Mouse (Mus musculus) intestine, postnatal 0 days (tissue): ENCODE measurements at regions not wholly inside any gene's neighbourhood (a gene's known extent, or its start where the extent isn't known, plus 50 kb on each side); places are given as distances from the start of the nearest gene placed in this dataset.

ENCODE experiments used
- ATAC-seq: fragments of 200-750 bp; cut with Nextera tagmentation; 2 replicates; pipeline ENCODE4 v1.8.0; 2017; ENCODE audit warnings: mild to moderate bottlenecking, moderate TSS enrichment, moderate library complexity
- H3K27ac ChIP-seq: fragments of 300-500 bp; sonication (generic); 2 replicates; pipeline ENCODE4 v1.5.1; 2014; ENCODE audit warnings: mild to moderate bottlenecking, low read depth, low read length, moderate library complexity
- H3K27me3 ChIP-seq: fragments of 300-500 bp; sonication (generic); replicated peaks from 2 replicates; pipeline ENCODE4 v1.6.1; 2014; ENCODE audit warnings: low read length, mixed read lengths; ENCODE audit not compliant: control insufficient read depth, insufficient read depth
- H3K36me3 ChIP-seq: fragments of 300-500 bp; sonication (generic); 2 replicates; pipeline ENCODE4 v1.6.1; 2014; ENCODE audit warnings: mild to moderate bottlenecking, moderate library complexity; ENCODE audit not compliant: control insufficient read depth, insufficient read depth
- H3K4me1 ChIP-seq: fragments of 300-500 bp; sonication (generic); replicated peaks from 2 replicates; pipeline ENCODE4 v1.6.1; 2014; ENCODE audit warnings: antibody characterized with exemption, low read length, mixed read lengths; ENCODE audit not compliant: control insufficient read depth, insufficient read depth
- H3K4me2 ChIP-seq: fragments of 300-500 bp; sonication (generic); replicated peaks from 2 replicates; pipeline ENCODE4 v1.6.1; 2014; ENCODE audit warnings: low read depth, mild to moderate bottlenecking, moderate library complexity
- H3K4me3 ChIP-seq: fragments of 300-500 bp; sonication (generic); 2 replicates; pipeline ENCODE4 v1.5.1; 2014; ENCODE audit warnings: low read depth, low read length
- H3K9ac ChIP-seq: fragments of 300-500 bp; sonication (generic); 2 replicates; pipeline ENCODE4 v1.6.1; 2014; ENCODE audit warnings: mild to moderate bottlenecking, low read depth, low read length
- H3K9me3 ChIP-seq: fragments of 300-500 bp; sonication (generic); 2 replicates; pipeline ENCODE4 v1.6.1; 2016; ENCODE audit warnings: mixed run types; ENCODE audit not compliant: control insufficient read depth
- CTCF ChIP-seq: sonication (generic); IDR thresholded peaks from 2 replicates; pipeline ENCODE4 v1.5.1; 2016; ENCODE audit warnings: low read depth, mild to moderate bottlenecking, control low read depth, antibody characterized with exemption, moderate library complexity
- WGBS: fragments of 180-500 bp; shearing (Covaris S2); extraction: QIAGEN DNeasy Blood & Tissue Kit; methylation state at CpG from one replicate; pipeline ENCODE4 v1.1.7; 2014; 5-methylcytosine and 5-hydroxymethylcytosine counted together

- H3K4me2 ChIP-seq = no peak overlapping the region
- ATAC-seq = no peak
- 73% methylated on average over 6 of the region's 6 CpGs for WGBS
- H3K27me3 ChIP-seq = no peaks in the 10 kb centered on the region
- no peak overlapping the region for H3K4me3 ChIP-seq
- H3K4me1 ChIP-seq = no peaks in the 10 kb centered on the region
- no peaks in the 10 kb centered on the region for H3K9me3 ChIP-seq
- H3K9ac ChIP-seq = no peak overlapping the region
- H3K36me3 ChIP-seq = no peaks in the 10 kb centered on the region
- no peak for TF ChIP-seq CTCF
- no peak overlapping the region for H3K27ac ChIP-seq
Measured at GRCm38 (mm10) chr6:26709324-26709723, 900.3 kb upstream of the Pot1a start.

DNA sequence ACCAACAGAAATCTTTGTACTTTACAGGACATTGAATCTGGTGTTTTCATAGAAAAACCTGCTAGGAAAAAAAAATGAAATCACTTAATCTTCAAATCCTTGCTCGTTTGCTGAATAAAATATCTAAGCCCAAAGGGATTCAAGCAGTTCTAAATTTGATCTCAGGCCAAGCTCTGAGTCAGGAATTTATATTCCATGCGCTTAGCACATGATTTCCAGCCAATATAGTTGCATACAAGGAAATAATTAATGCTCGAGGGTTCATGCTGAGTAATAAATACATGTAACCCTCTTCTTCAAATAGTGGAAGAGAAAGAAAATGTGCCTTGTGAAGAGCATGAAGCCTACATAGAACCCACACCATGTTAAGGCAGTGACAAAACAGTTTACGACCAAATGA lies 899.8 kb upstream of the Pot1a start:
- Histone ChIP-seq H3K4me2 (no peak overlapping the region), H3K36me3 (no peaks in the 10 kb centered on the region), H3K4me3 (no peak overlapping the region), H3K4me1 (no peaks in the 10 kb centered on the region), H3K27me3 (no peaks in the 10 kb centered on the region), H3K9me3 (no peaks in the 10 kb centered on the region), H3K9ac (no peak overlapping the region), H3K27ac (no peak overlapping the region)
- WGBS = 33% methylated on average over 4 of the region's 4 CpGs
- peak; percentile 66 for ATAC-seq
- no peak for TF ChIP-seq CTCF

DNA sequence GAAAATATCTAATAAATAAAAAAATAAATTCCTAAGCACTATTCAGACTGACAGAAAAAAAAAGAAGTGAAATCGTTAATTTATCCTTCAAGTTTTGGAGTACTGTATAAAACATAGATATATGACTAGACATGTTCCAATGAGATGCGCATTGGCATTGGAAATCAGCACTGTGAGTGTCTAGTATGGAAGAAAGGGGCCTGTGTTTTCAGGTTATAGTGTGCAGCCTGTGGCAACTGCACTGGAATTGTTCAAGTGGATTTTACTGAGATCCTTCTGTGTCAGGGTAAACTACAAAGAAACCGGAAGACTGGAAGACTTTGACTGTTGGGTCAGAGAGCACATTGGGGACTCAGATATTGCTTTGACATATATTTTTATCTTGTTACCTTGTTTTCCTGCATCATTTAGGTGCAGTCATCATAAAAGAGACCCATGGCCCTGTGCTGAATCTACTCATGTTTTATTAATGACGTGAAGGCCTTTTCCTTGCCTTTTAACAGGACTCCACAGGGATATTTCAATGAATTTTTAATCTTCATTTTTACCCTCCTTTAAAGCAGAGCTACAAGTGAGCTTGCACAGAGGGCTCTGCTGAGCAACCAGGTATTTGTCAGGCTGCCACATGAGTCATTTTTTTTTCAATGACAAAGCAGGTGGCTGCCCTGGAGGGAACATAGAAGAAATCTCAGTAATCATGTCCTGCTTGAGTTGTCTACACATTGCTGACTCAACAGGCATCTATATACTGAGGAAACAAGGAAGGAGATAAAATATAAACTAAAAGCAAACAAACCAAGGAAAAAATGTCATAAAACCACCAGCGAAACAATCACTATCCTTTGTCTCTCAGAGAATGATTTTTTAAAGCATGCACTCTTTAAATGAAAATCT lies 899.2 kb upstream of the Pot1a start:
- no peaks in the 10 kb centered on the region for H3K9me3 ChIP-seq
- TF ChIP-seq CTCF = no peak
- no peak overlapping the region for H3K27ac ChIP-seq
- no peak overlapping the region for H3K4me2 ChIP-seq
- no peaks in the 10 kb centered on the region for H3K36me3 ChIP-seq
- WGBS = 69% methylated on average over 5 of the region's 5 CpGs
- no peak overlapping the region for H3K4me3 ChIP-seq
- H3K27me3 ChIP-seq = no peaks in the 10 kb centered on the region
- no peaks in the 10 kb centered on the region for H3K4me1 ChIP-seq
- no peak overlapping the region for H3K9ac ChIP-seq
- peak; percentile 84 for ATAC-seq
